Mouse (Mus musculus): ENCODE measurements around the gene Babam1. TPM values are rescaled to one million over a fixed set of nuclear protein-coding genes. Genes with fewer than 3 reads are reported as not detected.
A peak's percentile ranks its signal among the peaks of the same experiment; 100 is the strongest.

The Babam1 gene
- polyA plus RNA-seq, 1 experiment from 2014 or later: 66.8 TPM

DNA sequence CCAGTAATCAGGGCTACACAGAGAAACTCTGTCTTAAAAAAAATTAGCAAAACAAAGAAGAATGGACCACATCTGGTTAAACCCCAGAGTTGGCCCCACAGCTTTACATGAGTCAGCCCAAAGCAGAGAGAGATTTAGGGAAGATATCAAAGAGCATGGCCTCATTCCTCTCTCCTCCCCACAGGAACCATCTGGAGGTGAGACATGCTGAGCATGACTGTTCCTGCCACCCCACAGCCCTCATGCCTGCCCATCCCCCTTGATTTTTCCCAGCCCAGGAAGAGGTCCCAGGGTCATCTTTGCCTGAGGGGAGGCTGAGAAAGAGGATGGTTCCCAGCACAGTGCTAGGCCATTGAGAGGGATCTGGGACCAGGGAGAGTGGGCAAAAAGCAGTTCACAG, 28.3 kb upstream of the Babam1 start:
- Histone ChIP-seq H3K9me3 (ENCODE audit: control insufficient read depth) (no peaks in the 10 kb centered on the region), H3K27me3 (replicated peaks; ENCODE audit: control insufficient read depth, insufficient read depth, low read length) (no peaks in the 10 kb centered on the region), H3K27ac (ENCODE audit: low read depth, low read length) (no peak overlapping the region), H3K9ac (ENCODE audit: low read depth, low read length) (no peak overlapping the region), H3K4me2 (replicated peaks; ENCODE audit: low read depth) (no peak overlapping the region), H3K36me3 (ENCODE audit: control insufficient read depth, insufficient read depth) (peaks cover 21% of the 10 kb centered on the region; the same call in 1 of the 2 replicates), H3K4me3 (ENCODE audit: low read depth, low read length) (no peak overlapping the region), H3K4me1 (replicated peaks; ENCODE audit: control insufficient read depth, insufficient read depth, low read length) (no peaks in the 10 kb centered on the region)
- TF ChIP-seq CTCF (IDR thresholded peaks at IDR 0.05; ENCODE audit: low read depth): no peak
- ATAC-seq: no peak

- no peak for TF ChIP-seq CTCF (IDR thresholded peaks at IDR 0.05; ENCODE audit: low read depth)
- WGBS: 94% methylated on average over 10 of the region's 10 CpGs
Measured at GRCm38 (mm10) chr8:71369040-71369718, 27.5 kb upstream of the Babam1 start.

DNA sequence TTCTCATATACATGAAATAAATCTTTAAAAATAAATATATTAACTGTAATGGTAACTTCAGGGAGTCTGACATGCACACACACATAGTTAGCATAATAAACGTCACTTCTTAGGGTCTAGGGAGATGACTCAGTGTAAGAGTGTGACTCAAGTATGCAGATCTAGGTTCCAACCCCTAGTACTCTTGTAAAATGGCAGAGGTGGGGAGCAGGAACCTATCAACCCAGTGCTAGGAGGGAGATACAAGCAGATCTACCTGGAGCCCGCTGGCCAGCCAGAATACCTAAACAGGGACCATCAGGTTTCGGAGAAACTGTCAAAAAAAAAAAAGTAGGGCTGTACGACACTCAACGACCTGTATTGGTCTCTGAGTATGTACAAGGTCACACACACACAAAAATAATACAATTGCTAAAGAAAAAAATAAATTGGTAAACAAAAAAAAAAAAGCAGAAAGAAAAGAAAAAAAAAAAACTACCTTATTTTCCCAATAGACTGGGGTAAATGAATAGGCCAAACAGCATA, 25.9 kb upstream of the Babam1 start:
- H3K4me1 ChIP-seq (replicated peaks; ENCODE audit: control insufficient read depth, insufficient read depth, low read length): peaks cover 4% of the 10 kb centered on the region; the same call in 1 of the 2 replicates
- WGBS: 14% methylated on average over 5 of the region's 5 CpGs
- no peak for ATAC-seq
- H3K9me3 ChIP-seq (ENCODE audit: control insufficient read depth): no peaks in the 10 kb centered on the region
- H3K27me3 ChIP-seq (replicated peaks; ENCODE audit: control insufficient read depth, insufficient read depth, low read length): no peaks in the 10 kb centered on the region
- H3K9ac ChIP-seq (ENCODE audit: low read depth, low read length): no peak overlapping the region; the same call in 1 of the 2 replicates
- peak overlapping the region; percentile 60 for H3K4me2 ChIP-seq (replicated peaks; ENCODE audit: low read depth)
- no peak for TF ChIP-seq CTCF (IDR thresholded peaks at IDR 0.05; ENCODE audit: low read depth)
- H3K27ac ChIP-seq (ENCODE audit: low read depth, low read length): peak overlapping the region; percentile 78; the same call in 1 of the 2 replicates
- peaks cover 39% of the 10 kb centered on the region for H3K36me3 ChIP-seq (ENCODE audit: control insufficient read depth, insufficient read depth)
- peak overlapping the region; percentile 55 for H3K4me3 ChIP-seq (ENCODE audit: low read depth, low read length)

More at GRCm38 (mm10) chr8:71369040-71369718, 27.5 kb upstream of the Babam1 start:
- no peaks in the 10 kb centered on the region for H3K4me1 ChIP-seq (replicated peaks; ENCODE audit: control insufficient read depth, insufficient read depth, low read length)
- H3K36me3 ChIP-seq (ENCODE audit: control insufficient read depth, insufficient read depth): peaks cover 24% of the 10 kb centered on the region; the same call in 1 of the 2 replicates
- H3K9ac ChIP-seq (ENCODE audit: low read depth, low read length): no peak overlapping the region
- no peaks in the 10 kb centered on the region for H3K27me3 ChIP-seq (replicated peaks; ENCODE audit: control insufficient read depth, insufficient read depth, low read length)
- H3K9me3 ChIP-seq (ENCODE audit: control insufficient read depth): no peaks in the 10 kb centered on the region
- H3K27ac ChIP-seq (ENCODE audit: low read depth, low read length): no peak overlapping the region
- no peak overlapping the region for H3K4me3 ChIP-seq (ENCODE audit: low read depth, low read length)
- H3K4me2 ChIP-seq (replicated peaks; ENCODE audit: low read depth): no peak overlapping the region
- no peak for ATAC-seq

GRCm38 (mm10) chr8:71371236-71371848, 25.3 kb upstream of the Babam1 start, which contains the start of gene Ocel1:
TSS of gene Ocel1 (plus strand) at chr8:71371298.
- WGBS: under 1% methylated on average over 61 of the region's 68 CpGs
- peak; percentile 89 for ATAC-seq

GRCm38 (mm10) chr8:71372427-71372826, 24.2 kb upstream of the Babam1 start:
- Histone ChIP-seq H3K27ac (ENCODE audit: low read depth, low read length) (no peak overlapping the region), H3K4me3 (ENCODE audit: low read depth, low read length) (no peak overlapping the region), H3K36me3 (ENCODE audit: control insufficient read depth, insufficient read depth) (peaks cover 44% of the 10 kb centered on the region), H3K4me2 (replicated peaks; ENCODE audit: low read depth) (no peak overlapping the region), H3K4me1 (replicated peaks; ENCODE audit: control insufficient read depth, insufficient read depth, low read length) (peaks cover 10% of the 10 kb centered on the region; the same call in 1 of the 2 replicates), H3K9ac (ENCODE audit: low read depth, low read length) (no peak overlapping the region), H3K9me3 (ENCODE audit: control insufficient read depth) (no peaks in the 10 kb centered on the region), H3K27me3 (replicated peaks; ENCODE audit: control insufficient read depth, insufficient read depth, low read length) (no peaks in the 10 kb centered on the region)
- no peak for TF ChIP-seq CTCF (IDR thresholded peaks at IDR 0.05; ENCODE audit: low read depth)
- WGBS: 83% methylated on average over 12 of the region's 12 CpGs
- no peak for ATAC-seq

More at GRCm38 (mm10) chr8:71371236-71371848, 25.3 kb upstream of the Babam1 start, which contains the start of gene Ocel1:
- Histone ChIP-seq H3K36me3 (ENCODE audit: control insufficient read depth, insufficient read depth) (peaks cover 39% of the 10 kb centered on the region), H3K27me3 (replicated peaks; ENCODE audit: control insufficient read depth, insufficient read depth, low read length) (no peaks in the 10 kb centered on the region), H3K4me1 (replicated peaks; ENCODE audit: control insufficient read depth, insufficient read depth, low read length) (peaks cover 9% of the 10 kb centered on the region; the same call in 1 of the 2 replicates), H3K9me3 (ENCODE audit: control insufficient read depth) (no peaks in the 10 kb centered on the region), H3K4me2 (replicated peaks; ENCODE audit: low read depth) (peak within 1 kb of the TSS; percentile 60), H3K4me3 (ENCODE audit: low read depth, low read length) (peak within 1 kb of the TSS; percentile 55), H3K27ac (ENCODE audit: low read depth, low read length) (peak within 1 kb of the TSS; percentile 78), H3K9ac (ENCODE audit: low read depth, low read length) (peak within 1 kb of the TSS; percentile 57)
- TF ChIP-seq CTCF (IDR thresholded peaks at IDR 0.05; ENCODE audit: low read depth): peak; percentile 100

DNA sequence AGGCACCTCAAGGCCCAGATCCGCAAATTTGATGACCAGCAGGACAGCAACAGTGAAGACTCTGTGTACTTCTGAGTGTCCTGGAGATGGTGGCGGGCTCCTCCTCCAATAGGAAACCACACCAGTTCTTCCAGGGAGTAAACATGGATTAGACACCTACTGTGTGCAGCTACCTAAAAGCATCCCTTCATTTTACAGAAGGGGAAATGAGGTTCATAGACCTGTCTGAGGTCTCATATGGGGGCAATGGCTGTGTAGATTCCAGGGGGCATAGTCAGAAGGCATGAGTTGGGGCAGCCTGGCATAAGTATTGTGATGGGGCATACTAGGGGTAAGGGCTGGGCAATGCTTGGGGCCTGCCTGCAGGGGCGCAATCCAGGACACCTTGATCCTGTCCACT, 23.7 kb upstream of the Babam1 start:
- peaks cover 49% of the 10 kb centered on the region for H3K36me3 ChIP-seq (ENCODE audit: control insufficient read depth, insufficient read depth)
- 83% methylated on average over 3 of the region's 3 CpGs for WGBS
- no peak overlapping the region for H3K4me3 ChIP-seq (ENCODE audit: low read depth, low read length)
- peaks cover 10% of the 10 kb centered on the region; the same call in 1 of the 2 replicates for H3K4me1 ChIP-seq (replicated peaks; ENCODE audit: control insufficient read depth, insufficient read depth, low read length)
- H3K27me3 ChIP-seq (replicated peaks; ENCODE audit: control insufficient read depth, insufficient read depth, low read length): no peaks in the 10 kb centered on the region
- peak; percentile 26 for TF ChIP-seq CTCF (IDR thresholded peaks at IDR 0.05; ENCODE audit: low read depth)
- H3K4me2 ChIP-seq (replicated peaks; ENCODE audit: low read depth): no peak overlapping the region
- no peak overlapping the region for H3K9ac ChIP-seq (ENCODE audit: low read depth, low read length)
- ATAC-seq: no peak
- H3K27ac ChIP-seq (ENCODE audit: low read depth, low read length): no peak overlapping the region
- no peaks in the 10 kb centered on the region for H3K9me3 ChIP-seq (ENCODE audit: control insufficient read depth)

Data from intestine, postnatal 0 days (tissue).